Mouse (Mus musculus) CH12.LX (cell line): ENCODE measurements at regions not wholly inside any gene's neighbourhood (a gene's known extent, or its start where the extent isn't known, plus 50 kb on each side); places are given as distances from the start of the nearest gene placed in this dataset.

Source experiments
- DNase-seq: peaks from one replicate; pipeline ENCODE4 v3.0.0-alpha.2; 2013; ENCODE audit errors: extremely low read depth
- H3K27ac ChIP-seq: 2 replicates; pipeline ENCODE4 v1.5.1; 2012; ENCODE audit warnings: low read depth, mild to moderate bottlenecking, control low read depth, moderate library complexity; ENCODE audit not compliant: insufficient read depth
- H3K27me3 ChIP-seq: replicated peaks from 2 replicates; pipeline ENCODE3; 2012; ENCODE audit warnings: inconsistent platforms
- H3K36me3 ChIP-seq, 2 experiments: replicated peaks in 1 of 2; 2 replicates each; pipeline versions ENCODE3 to v1.6.1; 2012; ENCODE audit warnings: inconsistent platforms in 1 of 2, low read length in 1 of 2, mild to moderate bottlenecking in 1 of 2, mixed read lengths in 1 of 2, moderate library complexity in 1 of 2; ENCODE audit not compliant: control insufficient read depth in 1 of 2, insufficient read depth in 1 of 2
- H3K4me1 ChIP-seq, 2 experiments: 2 replicates each; pipeline ENCODE4 v1.6.1; 2012; ENCODE audit warnings: inconsistent platforms in 1 of 2, moderate library complexity in 1 of 2; ENCODE audit not compliant: insufficient read depth in 2 of 2, control insufficient read depth in 1 of 2
- H3K4me2 ChIP-seq: 2 replicates; pipeline ENCODE4 v1.6.1; 2012; ENCODE audit warnings: low read depth, mild to moderate bottlenecking, control low read depth; ENCODE audit not compliant: poor library complexity, insufficient read depth, severe bottlenecking
- H3K4me3 ChIP-seq, 3 experiments: fragments of 150-350 bp in 1 of 3; sonication (generic) in 1 of 3; replicated peaks in 1 of 3; 2 replicates each; pipeline versions ENCODE3 to v1.5.1; 2011 to 2012; ENCODE audit warnings: low read depth in 2 of 3, low read length in 2 of 3, mild to moderate bottlenecking in 2 of 3, moderate library complexity in 2 of 3, control low read depth in 1 of 3, improper control_type of control experiment in 1 of 3, inconsistent platforms in 1 of 3, mixed read lengths in 1 of 3; ENCODE audit not compliant: poor library complexity in 1 of 3
- H3K79me2 ChIP-seq: replicated peaks from 2 replicates; pipeline ENCODE4 v1.6.1; 2012; ENCODE audit warnings: mild to moderate bottlenecking, moderate library complexity; ENCODE audit not compliant: control insufficient read depth, poor library complexity, insufficient read depth, severe bottlenecking; ENCODE audit errors: extremely low read depth
- H3K9ac ChIP-seq: 2 replicates; pipeline ENCODE4 v1.6.1; 2012; ENCODE audit warnings: low read depth, mild to moderate bottlenecking, control low read depth, moderate library complexity; ENCODE audit not compliant: insufficient read depth
- H3K9me3 ChIP-seq: replicated peaks from 2 replicates; pipeline ENCODE3; 2012; ENCODE audit warnings: low read length, inconsistent platforms, mixed read lengths
- BHLHE40 ChIP-seq: IDR thresholded peaks from 2 replicates; pipeline ENCODE4 v1.6.1; 2011; ENCODE audit warnings: mild to moderate bottlenecking, low read depth, low read length, improper control_type of control experiment
- CHD2 ChIP-seq: IDR thresholded peaks from 2 replicates; pipeline ENCODE4 v1.6.1; 2011; ENCODE audit warnings: low read length, improper control_type of control experiment
- E2F4 ChIP-seq: IDR thresholded peaks from 2 replicates; pipeline ENCODE4 v1.6.1; 2011; ENCODE audit warnings: low read depth, low read length, improper control_type of control experiment; ENCODE audit not compliant: insufficient replicate concordance
- ELF1 ChIP-seq: IDR thresholded peaks from 2 replicates; pipeline ENCODE4 v1.6.1; 2014; ENCODE audit warnings: low read depth, mild to moderate bottlenecking, inconsistent platforms, low read length, improper control_type of control experiment
- EP300 ChIP-seq: IDR thresholded peaks from 2 replicates; pipeline ENCODE4 v1.6.1; 2011; ENCODE audit warnings: low read length, improper control_type of control experiment
- ETS1 ChIP-seq: conservative IDR thresholded peaks from 2 replicates; pipeline ENCODE4 v1.6.1; 2012; ENCODE audit warnings: low read depth, mild to moderate bottlenecking, inconsistent platforms, low read length, improper control_type of control experiment, moderate library complexity
- HCFC1 ChIP-seq: IDR thresholded peaks from 2 replicates; pipeline ENCODE4 v1.6.1; 2012; ENCODE audit warnings: low read depth, mild to moderate bottlenecking, inconsistent platforms, low read length, improper control_type of control experiment
- IRF4 ChIP-seq: IDR thresholded peaks from 2 replicates; pipeline ENCODE4 v1.6.1; 2014; ENCODE audit warnings: low read depth, mild to moderate bottlenecking, inconsistent platforms, low read length, improper control_type of control experiment
- JUN ChIP-seq: IDR thresholded peaks from 2 replicates; pipeline ENCODE4 v1.6.1; 2011; ENCODE audit warnings: low read depth, mild to moderate bottlenecking, low read length, improper control_type of control experiment, moderate library complexity; ENCODE audit not compliant: insufficient read depth
- KAT2A ChIP-seq: IDR thresholded peaks from 2 replicates; pipeline ENCODE4 v1.6.1; 2012; ENCODE audit warnings: low read length, improper control_type of control experiment, inconsistent platforms; ENCODE audit not compliant: insufficient replicate concordance
- MAX ChIP-seq: IDR thresholded peaks from 2 replicates; pipeline ENCODE4 v1.6.1; 2011; ENCODE audit warnings: low read length, improper control_type of control experiment
- MAZ ChIP-seq: IDR thresholded peaks from 2 replicates; pipeline ENCODE4 v1.6.1; 2012; ENCODE audit warnings: low read depth, mild to moderate bottlenecking, inconsistent platforms, low read length, improper control_type of control experiment, moderate library complexity
- MEF2A ChIP-seq: IDR thresholded peaks from 2 replicates; pipeline ENCODE4 v1.6.1; 2014; ENCODE audit warnings: low read depth, mild to moderate bottlenecking, inconsistent platforms, low read length, improper control_type of control experiment, borderline replicate concordance
- MXI1 ChIP-seq: IDR thresholded peaks from 2 replicates; pipeline ENCODE4 v1.6.1; 2011; ENCODE audit warnings: mild to moderate bottlenecking, low read depth, low read length, improper control_type of control experiment
- NRF1 ChIP-seq: IDR thresholded peaks from 2 replicates; pipeline ENCODE4 v1.6.1; 2014; ENCODE audit warnings: low read depth, mild to moderate bottlenecking, inconsistent platforms, low read length, improper control_type of control experiment, moderate library complexity
- PAX5 ChIP-seq: IDR thresholded peaks from 2 replicates; pipeline ENCODE4 v1.6.1; 2012; ENCODE audit warnings: low read length, inconsistent platforms, mixed read lengths
- POLR2A ChIP-seq: IDR thresholded peaks from 2 replicates; pipeline ENCODE4 v1.6.1; 2011; ENCODE audit warnings: low read depth, mild to moderate bottlenecking, improper control_type of control experiment, low read length
- POLR2AphosphoS2 ChIP-seq: IDR thresholded peaks from 2 replicates; pipeline ENCODE4 v1.6.1; 2011; ENCODE audit warnings: low read depth, low read length, improper control_type of control experiment
- RAD21 ChIP-seq: IDR thresholded peaks from 2 replicates; pipeline ENCODE4 v1.6.1; 2011; ENCODE audit warnings: low read depth, mild to moderate bottlenecking, low read length, improper control_type of control experiment, moderate library complexity
- SIN3A ChIP-seq: IDR thresholded peaks from 2 replicates; pipeline ENCODE4 v1.6.1; 2012; ENCODE audit warnings: low read length, improper control_type of control experiment, inconsistent platforms
- SMC3 ChIP-seq: IDR thresholded peaks from 2 replicates; pipeline ENCODE4 v1.6.1; 2011; ENCODE audit warnings: low read depth, low read length, improper control_type of control experiment
- TBP ChIP-seq: conservative IDR thresholded peaks from 2 replicates; pipeline ENCODE4 v1.6.1; 2011; ENCODE audit warnings: low read depth, low read length, improper control_type of control experiment
- UBTF ChIP-seq: IDR thresholded peaks from 2 replicates; pipeline ENCODE4 v1.6.1; 2012; ENCODE audit warnings: low read depth, mild to moderate bottlenecking, inconsistent platforms, low read length, improper control_type of control experiment, moderate library complexity
- USF2 ChIP-seq: conservative IDR thresholded peaks from 2 replicates; pipeline ENCODE4 v1.6.1; 2011; ENCODE audit warnings: low read depth, low read length, improper control_type of control experiment
- ZC3H11A ChIP-seq: IDR thresholded peaks from 2 replicates; pipeline ENCODE4 v1.6.1; 2012; ENCODE audit warnings: low read depth, mild to moderate bottlenecking, inconsistent platforms, low read length, improper control_type of control experiment
- ZKSCAN1 ChIP-seq: IDR thresholded peaks from 2 replicates; pipeline ENCODE4 v1.6.1; 2012; ENCODE audit warnings: low read depth, inconsistent platforms, low read length, improper control_type of control experiment, borderline replicate concordance
- ZNF384 ChIP-seq: IDR thresholded peaks from 2 replicates; pipeline ENCODE4 v1.6.1; 2012; ENCODE audit warnings: low read depth, low read length, improper control_type of control experiment, inconsistent platforms
- dilution Hi-C: fragments of 300-500 bp; cut with MboI; formaldehyde crosslinking; loops from 2 replicates; pipeline ENCODE4 v1.14.3; 2020; ENCODE audit warnings: low sequenced_read_pairs; ENCODE audit not compliant: extremely low pct_unique_long_range_greater_than_20kb, extremely low pct_ligation_motif_present
- in situ Hi-C: fragments of 300-500 bp; cut with MboI; formaldehyde crosslinking; loops from 3 replicates; pipeline ENCODE4 v1.14.3; 2019; ENCODE audit warnings: low sequenced_read_pairs, low pct_ligation_motif_present, low pct_unique_long_range_greater_than_20kb, mixed read lengths

- TF ChIP-seq RAD21 (no peak), IRF4 (no peak), NRF1 (no peak), MXI1 (no peak), MAZ (no peak), ZNF384 (no peak), UBTF (no peak), SIN3A (no peak), TBP (no peak), EP300 (no peak), MAX (no peak), ZKSCAN1 (no peak), POLR2A (no peak), KAT2A (no peak), USF2 (no peak), E2F4 (no peak), ZC3H11A (no peak), ELF1 (no peak), MEF2A (no peak)
- no peak overlapping the region for H3K27ac ChIP-seq
- H3K4me2 ChIP-seq: no peak overlapping the region
- in situ Hi-C loops: no loop called here
- H3K4me3 ChIP-seq: no peak overlapping the region
- no peaks in the 10 kb centered on the region for H3K79me2 ChIP-seq
- dilution Hi-C loops: no loop called here
- DNase-seq: no peak
- H3K9ac ChIP-seq: no peak overlapping the region
- H3K9me3 ChIP-seq: no peaks in the 10 kb centered on the region
- peaks cover under 1 to 4% of the 10 kb centered on the region in 2 experiments for H3K4me1 ChIP-seq
- no peaks in the 10 kb centered on the region for H3K27me3 ChIP-seq
- H3K36me3 ChIP-seq: no peaks in the 10 kb centered on the region
These were observed 95.2 kb downstream of the Btg1 start for GRCm38 (mm10) chr10:96711993-96712392.

- no peaks in the 10 kb centered on the region for H3K79me2 ChIP-seq
- DNase-seq: no peak
These were observed 97.9 kb downstream of the Btg1 start for GRCm38 (mm10) chr10:96714702-96715101.

More at GRCm38 (mm10) chr10:96714702-96715101, 97.9 kb downstream of the Btg1 start:
- no peak for TF ChIP-seq HCFC1
- TF ChIP-seq JUN: no peak
- TF ChIP-seq CHD2: no peak
- TF ChIP-seq E2F4: no peak
- no peak for TF ChIP-seq MEF2A
- no peak for TF ChIP-seq PAX5
- no peak for TF ChIP-seq MXI1
- TF ChIP-seq UBTF: no peak
- no peak for TF ChIP-seq ETS1
- no peak for TF ChIP-seq BHLHE40
- no peak for TF ChIP-seq SMC3
- no peak for TF ChIP-seq IRF4
- TF ChIP-seq MAX: no peak
- no peak for TF ChIP-seq TBP
- TF ChIP-seq POLR2AphosphoS2: no peak
- no peak for TF ChIP-seq POLR2A
- Histone ChIP-seq H3K9me3 (no peaks in the 10 kb centered on the region), H3K9ac (no peak overlapping the region), H3K27me3 (no peaks in the 10 kb centered on the region), H3K4me3 (no peak overlapping the region), H3K4me1 (peaks cover 0 to 4% of the 10 kb centered on the region in 2 experiments; a peak in 3 of 4 replicates), H3K27ac (no peak overlapping the region), H3K4me2 (no peak overlapping the region), H3K36me3 (no peaks in the 10 kb centered on the region)
- in situ Hi-C loops: no loop called here
- dilution Hi-C loops: no loop called here
